Mouse (Mus musculus) hindbrain, embryonic 14.5 days (tissue): ENCODE measurements around the gene Axin1. TPM values are rescaled to one million over a fixed set of nuclear protein-coding genes. Genes with fewer than 3 reads are reported as not detected.
A peak's percentile ranks its signal among the peaks of the same experiment; 100 is the strongest.
"Not testable (repeated sequence)": the region's sequence is repeated elsewhere in the genome, so short reads cannot be mapped to it uniquely, and the experiment has no call there.

Source experiments
- ATAC-seq: fragments of 200-750 bp; cut with Nextera tagmentation; 2 replicates; pipeline ENCODE4 v1.8.0; 2017; ENCODE audit warnings: moderate number of reproducible peaks, mild to moderate bottlenecking, moderate TSS enrichment, moderate library complexity; ENCODE audit not compliant: low FRiP score
- DNase-seq: peaks from one replicate; pipeline ENCODE4 v3.0.0-alpha.2; 2015; ENCODE audit warnings: low spot score
- H3K27ac ChIP-seq: fragments of 300-500 bp; sonication (generic); 2 replicates; pipeline ENCODE4 v1.5.1; 2014; ENCODE audit warnings: mild to moderate bottlenecking, moderate library complexity
- H3K27me3 ChIP-seq: fragments of 300-500 bp; sonication (generic); 2 replicates; pipeline ENCODE4 v1.6.1; 2014; ENCODE audit warnings: mild to moderate bottlenecking, low read length, mixed read lengths; ENCODE audit not compliant: control insufficient read depth, insufficient read depth
- H3K36me3 ChIP-seq: fragments of 300-500 bp; sonication (generic); replicated peaks from 2 replicates; pipeline ENCODE4 v1.6.1; 2014; ENCODE audit not compliant: control insufficient read depth, insufficient read depth
- H3K4me1 ChIP-seq: fragments of 300-500 bp; sonication (generic); replicated peaks from 2 replicates; pipeline ENCODE4 v1.6.1; 2014; ENCODE audit warnings: antibody characterized with exemption, low read length, mixed read lengths; ENCODE audit not compliant: control insufficient read depth, insufficient read depth
- H3K4me2 ChIP-seq: fragments of 300-500 bp; sonication (generic); replicated peaks from 2 replicates; pipeline ENCODE4 v1.6.1; 2014; ENCODE audit warnings: mild to moderate bottlenecking, moderate library complexity
- H3K4me3 ChIP-seq: fragments of 300-500 bp; sonication (generic); replicated peaks from 2 replicates; pipeline ENCODE4 v1.5.1; 2014; ENCODE audit warnings: mild to moderate bottlenecking, low read length
- H3K9ac ChIP-seq: fragments of 300-500 bp; sonication (generic); 2 replicates; pipeline ENCODE4 v1.6.1; 2014
- H3K9me3 ChIP-seq: fragments of 300-500 bp; sonication (generic); 2 replicates; pipeline ENCODE4 v1.6.1; 2016; ENCODE audit warnings: low read length; ENCODE audit not compliant: control insufficient read depth
- whole genome bisulfite sequencing: fragments of 180-500 bp; shearing (Covaris S2); extraction: QIAGEN DNeasy Blood & Tissue Kit; methylation state at CpG from one replicate; pipeline ENCODE4 v1.1.7; 2014; 5-methylcytosine and 5-hydroxymethylcytosine counted together
- polyA plus RNA-seq: library from polyadenylated mRNA; unstranded; fragments of >200 nt; fragmentation: Nextera tagmentation; extraction: Ambion mirVana; gene quantifications from 2 replicates; pipeline ENCODE4 v1.2.1, GENCODE M21; 2014

Gene Axin1
- 7.0 and 8.5 TPM in 2 replicates for polyA plus RNA-seq

DNA sequence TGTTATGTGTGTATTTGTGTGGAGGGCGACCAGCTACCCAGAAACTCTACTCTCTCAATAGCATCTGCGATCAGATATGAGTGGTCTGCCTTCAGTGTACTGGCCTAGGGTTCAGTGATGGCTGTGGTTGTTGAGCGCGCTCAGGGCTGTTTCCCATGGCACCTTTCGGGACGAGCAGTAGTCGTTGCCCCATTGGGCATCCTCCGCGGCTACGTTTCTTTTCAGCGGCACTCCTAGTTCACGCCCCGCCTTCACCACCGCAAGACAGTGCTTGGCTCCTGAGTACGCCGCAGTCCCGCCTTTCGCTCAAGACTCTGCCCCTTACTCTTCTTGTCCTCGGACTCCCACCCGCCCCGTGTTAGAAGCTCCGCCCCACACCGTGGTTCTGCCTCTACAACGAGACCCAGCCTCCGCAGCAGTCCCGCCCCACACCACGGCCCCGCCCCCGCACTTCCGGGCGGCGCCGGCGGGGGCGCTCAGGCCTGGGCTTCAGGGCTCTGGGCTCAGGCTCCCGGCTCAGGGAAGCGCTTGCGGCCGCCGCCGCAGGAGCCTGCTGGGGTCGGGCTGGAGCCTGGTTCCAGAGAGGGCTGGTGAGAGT lies at the start of gene Axin1:
TSS of gene Axin1 (plus strand) at position 450 of the 598 bp plus-strand sequence.
- Histone ChIP-seq H3K4me1 (peaks cover 18% of the 10 kb centered on the region), H3K4me3 (peak within 1 kb of the TSS; percentile 86), H3K4me2 (peak within 1 kb of the TSS; percentile 84), H3K9me3 (no peaks in the 10 kb centered on the region), H3K27me3 (no peaks in the 10 kb centered on the region), H3K9ac (peak within 1 kb of the TSS; percentile 96), H3K36me3 (peaks cover 9% of the 10 kb centered on the region), H3K27ac (peak within 1 kb of the TSS; percentile 93)
- ATAC-seq (peak; percentile 97), DNase-seq (peak; percentile 94)
- WGBS = under 1% methylated on average over 41 of the region's 42 CpGs

DNA sequence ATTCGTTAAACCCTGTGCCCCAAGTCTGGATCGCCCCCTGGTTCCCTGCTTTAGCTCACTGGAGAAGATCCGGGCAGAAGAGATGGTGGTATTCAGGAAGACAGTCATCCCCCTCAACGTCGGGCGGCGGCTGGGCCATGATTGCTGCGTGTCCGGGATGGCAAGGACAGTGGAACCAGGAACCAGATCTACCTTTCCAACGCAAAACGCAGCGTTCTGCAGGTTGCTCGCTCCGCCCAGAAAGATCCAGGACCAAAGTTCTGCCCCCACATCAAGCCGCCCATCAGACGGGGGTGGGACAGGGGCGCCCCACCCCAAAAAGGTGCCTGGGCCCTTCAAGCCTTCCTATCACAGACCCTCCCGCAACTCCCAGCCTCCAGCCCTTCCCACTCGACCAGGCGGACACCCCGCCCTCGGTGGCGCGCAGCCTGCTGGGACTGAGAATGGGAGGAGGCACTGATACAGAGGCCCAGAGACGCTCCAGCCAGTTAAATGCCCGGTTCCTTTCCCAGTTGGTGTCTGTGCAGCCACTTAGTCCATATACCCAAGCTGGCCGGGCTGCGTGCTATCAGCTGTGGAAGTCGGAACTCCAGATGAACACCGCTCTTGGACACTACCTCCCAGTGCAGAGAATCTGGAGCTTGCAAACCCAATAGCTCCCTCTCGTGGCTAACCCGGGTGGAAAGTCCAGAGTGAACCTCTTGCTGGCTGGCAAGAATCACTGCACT lies 48.4 kb upstream of the Axin1 start, which contains the start of gene Decr2:
TSS of gene Decr2 (minus strand) at position 433 of the 728 bp plus-strand sequence.
- Histone ChIP-seq H3K27ac (peak within 1 kb of the TSS; percentile 58), H3K4me3 (peak within 1 kb of the TSS; percentile 49), H3K9ac (peak within 1 kb of the TSS; percentile 67), H3K4me1 (0 out of 2 replicates have a peak, but pooled peaks cover 4% of the 10 kb centered on the region), H3K36me3 (peaks cover 4% of the 10 kb centered on the region; the same call in 1 of the 2 replicates), H3K27me3 (no peaks in the 10 kb centered on the region), H3K4me2 (peak within 1 kb of the TSS; percentile 75), H3K9me3 (no peaks in the 10 kb centered on the region)
- 2% methylated on average over 32 of the region's 32 CpGs for WGBS
- ATAC-seq (peak; percentile 91), DNase-seq (peak; percentile 95)

DNA sequence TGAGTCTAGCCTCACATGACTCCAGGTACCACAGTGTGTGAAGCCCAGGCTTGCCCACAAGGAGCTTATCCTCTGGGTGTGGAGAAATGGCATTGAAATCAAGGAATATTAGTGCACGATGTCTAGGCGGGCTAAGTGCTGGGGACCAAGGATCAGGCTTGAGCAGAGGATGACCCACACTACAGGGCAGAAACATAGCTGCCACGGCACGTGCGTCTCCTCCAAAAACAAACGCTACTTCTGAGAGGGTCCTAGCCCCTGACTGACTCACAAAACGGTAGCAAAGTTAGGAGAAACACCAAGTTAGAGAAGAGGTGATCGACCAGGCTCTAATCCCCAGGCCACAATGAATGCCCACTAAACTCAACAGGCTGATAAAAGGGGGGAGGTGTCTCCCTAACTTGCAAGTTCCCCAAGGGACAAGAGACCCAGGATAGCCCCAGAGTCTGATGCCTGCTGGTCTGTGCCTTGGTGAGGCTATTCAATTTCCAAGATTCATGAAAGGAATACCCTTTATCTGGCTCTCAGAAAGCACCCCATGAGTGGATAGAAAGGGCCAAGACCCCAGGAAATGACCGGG lies 43.9 kb upstream of the Axin1 start:
- Histone ChIP-seq H3K9me3 (no peaks in the 10 kb centered on the region), H3K9ac (peak overlapping the region; percentile 82), H3K36me3 (no peaks in the 10 kb centered on the region), H3K27ac (peak overlapping the region; percentile 36), H3K4me1 (peaks cover 8% of the 10 kb centered on the region; the same call in 1 of the 2 replicates), H3K4me2 (peak overlapping the region; percentile 93), H3K4me3 (peak overlapping the region; percentile 56), H3K27me3 (no peaks in the 10 kb centered on the region)
- ATAC-seq (no peak), DNase-seq (no peak)
- WGBS = 27% methylated on average over 9 of the region's 9 CpGs

DNA sequence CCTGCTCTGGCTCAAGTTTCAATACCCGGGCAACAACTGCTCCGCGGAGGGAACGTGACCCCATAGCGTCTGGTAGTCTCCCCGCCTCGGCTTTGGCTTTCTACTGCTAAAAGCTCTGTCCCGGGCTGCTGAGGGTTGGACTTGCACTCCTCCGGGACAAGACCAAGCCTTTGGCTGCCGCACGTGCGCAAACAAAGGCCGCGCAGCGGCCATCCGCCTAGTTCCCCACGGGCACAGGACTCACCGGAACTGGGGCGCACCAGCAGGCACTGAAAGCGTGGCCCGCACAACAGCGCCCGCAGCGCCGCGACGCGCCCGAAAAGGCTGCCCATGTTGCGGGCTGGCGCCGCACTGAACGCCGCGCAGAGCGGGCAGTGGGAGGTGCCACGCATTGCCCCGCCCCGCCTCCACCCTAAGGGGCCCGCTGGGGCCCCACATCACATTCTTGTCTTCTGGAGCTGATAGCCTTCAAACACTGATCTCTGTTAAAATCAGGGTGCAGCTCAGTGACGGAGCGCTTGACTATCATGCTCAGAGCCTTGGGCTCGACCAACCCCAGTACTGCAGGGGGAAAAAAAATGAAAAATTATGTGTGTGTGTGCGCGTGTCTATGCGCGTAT lies 43.3 kb upstream of the Axin1 start, which contains the start of gene Nme4:
TSS of gene Nme4 (minus strand) at position 482 of the 620 bp plus-strand sequence.
- peak; percentile 67 for DNase-seq
- H3K9me3 ChIP-seq = no peaks in the 10 kb centered on the region
- WGBS = 3% methylated on average over 47 of the region's 47 CpGs
- H3K4me1 ChIP-seq = peaks cover 8% of the 10 kb centered on the region; the same call in 1 of the 2 replicates
- peak within 1 kb of the TSS; percentile 36 for H3K27ac ChIP-seq
- H3K4me2 ChIP-seq = peak within 1 kb of the TSS; percentile 93
- no peaks in the 10 kb centered on the region for H3K27me3 ChIP-seq
- H3K36me3 ChIP-seq = no peaks in the 10 kb centered on the region
- peak within 1 kb of the TSS; percentile 82 for H3K9ac ChIP-seq
- ATAC-seq = peak; percentile 75; the same call in 1 of the 2 replicates
- H3K4me3 ChIP-seq = peak within 1 kb of the TSS; percentile 56

- Histone ChIP-seq H3K4me1 (peaks cover 8% of the 10 kb centered on the region; the same call in 1 of the 2 replicates), H3K36me3 (no peaks in the 10 kb centered on the region), H3K4me3 (no peak overlapping the region), H3K4me2 (no peak overlapping the region), H3K9ac (no peak overlapping the region), H3K27ac (no peak overlapping the region), H3K9me3 (no peaks in the 10 kb centered on the region), H3K27me3 (no peaks in the 10 kb centered on the region)
- DNase-seq (no peak), ATAC-seq (no peak)
- WGBS = 92% methylated on average over 7 of the region's 7 CpGs
Observed at GRCm38 (mm10) chr17:26098461-26098860, 40.0 kb upstream of the Axin1 start.

DNA sequence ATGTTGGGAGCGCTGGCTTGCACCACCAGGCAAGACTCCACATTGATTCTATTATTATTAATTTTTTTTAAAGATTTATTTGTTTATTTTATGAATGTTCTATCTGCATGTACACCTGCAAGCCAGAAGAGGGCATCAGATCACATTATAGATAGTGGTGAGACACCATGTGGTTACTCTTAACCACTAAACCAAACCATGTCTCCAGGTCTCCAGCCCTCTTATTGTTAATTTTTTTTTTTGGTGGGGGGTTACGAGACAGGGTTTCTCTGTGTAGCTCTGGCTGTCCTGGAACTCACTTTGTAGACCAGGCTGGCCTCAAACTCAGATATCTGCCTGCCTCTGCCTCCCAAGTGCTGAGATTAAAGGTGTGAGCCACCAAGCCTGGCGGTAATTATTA lies 39.2 kb upstream of the Axin1 start:
- H3K27ac ChIP-seq, H3K36me3 ChIP-seq, ATAC-seq, H3K9me3 ChIP-seq, H3K4me1 ChIP-seq, H3K9ac ChIP-seq, H3K4me2 ChIP-seq, DNase-seq, H3K27me3 ChIP-seq, H3K4me3 ChIP-seq: not testable (repeated sequence)
- 60% methylated on average over 3 of the region's 3 CpGs for WGBS

- H3K27me3 ChIP-seq = no peaks in the 10 kb centered on the region
- no peaks in the 10 kb centered on the region for H3K9me3 ChIP-seq
- ATAC-seq (no peak), DNase-seq (no peak)
- no peak overlapping the region for H3K9ac ChIP-seq
- peaks cover 4% of the 10 kb centered on the region; the same call in 1 of the 2 replicates for H3K4me1 ChIP-seq
- no peak overlapping the region for H3K4me3 ChIP-seq
- H3K36me3 ChIP-seq = no peaks in the 10 kb centered on the region
- H3K4me2 ChIP-seq = no peak overlapping the region
- 46% methylated on average over 2 of the region's 2 CpGs for WGBS
- H3K27ac ChIP-seq = no peak overlapping the region
Observed at GRCm38 (mm10) chr17:26100166-26100565, 38.3 kb upstream of the Axin1 start.

DNA sequence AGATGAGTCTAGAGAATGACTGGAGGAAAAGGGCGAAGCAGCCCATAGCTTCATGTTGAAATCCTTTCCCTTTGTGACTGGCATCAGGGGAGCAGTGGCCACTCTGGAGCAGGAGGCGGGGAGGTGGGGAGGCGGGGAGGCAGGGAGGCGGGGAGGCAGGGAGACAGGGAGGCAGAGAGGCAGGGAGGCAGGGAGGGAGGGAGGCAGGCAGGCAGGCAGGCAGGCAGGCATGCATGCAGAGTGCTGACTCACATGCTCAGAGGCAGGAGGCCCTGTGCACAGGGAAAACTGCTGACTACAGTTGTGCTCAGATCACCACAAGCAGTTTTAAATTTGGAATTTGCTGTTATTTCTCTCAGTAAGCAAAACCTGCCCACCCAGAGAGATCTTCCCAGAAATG lies 37.0 kb upstream of the Axin1 start:
- 40% methylated on average over 2 of the region's 4 CpGs for WGBS

DNA sequence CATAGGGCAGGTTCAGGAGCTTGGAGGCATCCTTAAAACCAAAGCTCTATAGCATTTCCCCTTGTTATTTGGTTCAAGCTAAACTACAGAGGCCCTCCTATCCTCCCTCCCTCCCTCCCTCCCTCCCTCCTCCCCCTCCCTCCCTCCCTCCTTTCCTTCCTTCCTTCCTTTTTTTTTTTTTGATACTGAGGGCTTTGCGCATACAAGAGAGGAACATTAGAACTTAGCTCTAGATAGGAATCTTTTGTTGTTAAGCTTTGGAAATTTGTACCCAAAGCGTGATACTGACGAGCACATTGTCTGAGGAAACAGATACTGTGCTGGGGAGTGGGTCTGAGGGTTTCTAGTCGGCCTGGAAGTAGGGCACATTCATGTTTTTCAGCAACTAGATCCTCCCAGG lies 32.9 kb upstream of the Axin1 start:
- Histone ChIP-seq H3K36me3 (no peaks in the 10 kb centered on the region), H3K9me3 (no peaks in the 10 kb centered on the region), H3K9ac (no peak overlapping the region), H3K27me3 (peaks cover 7% of the 10 kb centered on the region; the same call in 1 of the 2 replicates), H3K27ac (no peak overlapping the region), H3K4me3 (no peak overlapping the region), H3K4me2 (no peak overlapping the region), H3K4me1 (no peaks in the 10 kb centered on the region)
- DNase-seq (no peak), ATAC-seq (no peak)
- WGBS = 73% methylated on average over 4 of the region's 4 CpGs

More for the DNA sequence above, 37.0 kb upstream of the Axin1 start:
- no peak overlapping the region for H3K27ac ChIP-seq
- H3K4me1 ChIP-seq = no peaks in the 10 kb centered on the region
- H3K4me3 ChIP-seq = no peak overlapping the region
- no peak overlapping the region for H3K4me2 ChIP-seq
- H3K9ac ChIP-seq = no peak overlapping the region
- H3K9me3 ChIP-seq = no peaks in the 10 kb centered on the region
- no peaks in the 10 kb centered on the region for H3K36me3 ChIP-seq
- DNase-seq = no peak
- H3K27me3 ChIP-seq = no peaks in the 10 kb centered on the region
- no peak for ATAC-seq
